Mouse (Mus musculus) liver, postnatal 0 days (tissue): ENCODE measurements around the gene Tbxa2r. TPM values are rescaled to one million over a fixed set of nuclear protein-coding genes. Genes with fewer than 3 reads are reported as not detected.

Experiments
- ATAC-seq: fragments of 200-750 bp; cut with Nextera tagmentation; 2 replicates; pipeline ENCODE4 v1.8.0; 2017; ENCODE audit warnings: mild to moderate bottlenecking, moderate library complexity
- DNase-seq: peaks from one replicate; pipeline ENCODE4 v3.0.0-alpha.2; 2016
- H3K27ac ChIP-seq: fragments of 300-500 bp; sonication (generic); 2 replicates; pipeline ENCODE4 v1.5.1; 2014; ENCODE audit warnings: antibody characterized with exemption, moderate library complexity, mild to moderate bottlenecking, low read depth
- H3K27me3 ChIP-seq: fragments of 300-500 bp; sonication (generic); 2 replicates; pipeline ENCODE4 v1.6.1; 2014; ENCODE audit warnings: low read length, control low read depth, mixed read lengths; ENCODE audit not compliant: insufficient read depth
- H3K36me3 ChIP-seq: fragments of 300-500 bp; sonication (generic); replicated peaks from 2 replicates; pipeline ENCODE4 v1.6.1; 2014; ENCODE audit warnings: mild to moderate bottlenecking, control low read depth, low read length, moderate library complexity, mixed read lengths; ENCODE audit not compliant: insufficient read depth
- H3K4me1 ChIP-seq: fragments of 300-500 bp; sonication (generic); 2 replicates; pipeline ENCODE4 v1.6.1; 2014; ENCODE audit warnings: antibody characterized with exemption, mild to moderate bottlenecking, control low read depth; ENCODE audit not compliant: insufficient read depth
- H3K4me2 ChIP-seq: fragments of 300-500 bp; sonication (generic); 2 replicates; pipeline ENCODE4 v1.6.1; 2014; ENCODE audit warnings: low read depth, mild to moderate bottlenecking, low read length, moderate library complexity, mixed read lengths
- H3K4me3 ChIP-seq: fragments of 300-500 bp; sonication (generic); 2 replicates; pipeline ENCODE4 v1.5.1; 2014; ENCODE audit warnings: low read depth, low read length
- H3K9ac ChIP-seq: fragments of 300-500 bp; sonication (generic); replicated peaks from 2 replicates; pipeline ENCODE4 v1.6.1; 2014; ENCODE audit warnings: mild to moderate bottlenecking, moderate library complexity
- H3K9me3 ChIP-seq: fragments of 300-500 bp; sonication (generic); 2 replicates; pipeline ENCODE4 v1.6.1; 2016; ENCODE audit warnings: mild to moderate bottlenecking, control low read depth, low read length, mixed read lengths
- CTCF ChIP-seq: sonication (generic); IDR thresholded peaks from 2 replicates; pipeline ENCODE4 v1.5.1; 2016; ENCODE audit warnings: antibody characterized with exemption, low read depth
- EP300 ChIP-seq: IDR thresholded peaks from 2 replicates; pipeline ENCODE4 v1.6.1; 2016; ENCODE audit warnings: antibody characterized with exemption, low read depth, mild to moderate bottlenecking
- WGBS: fragments of 180-500 bp; shearing (Covaris S2); extraction: QIAGEN DNeasy Blood & Tissue Kit; methylation state at CpG from one replicate; pipeline ENCODE4 v1.1.7; 2014; ENCODE audit not compliant: insufficient replicate concordance; 5-methylcytosine and 5-hydroxymethylcytosine counted together
- polyA plus RNA-seq: library from polyadenylated mRNA; unstranded; fragments of >200 nt; fragmentation: Nextera tagmentation; extraction: Ambion mirVana; gene quantifications from 2 replicates; pipeline ENCODE4 v1.2.1, GENCODE M21; 2015

The Tbxa2r gene
- polyA plus RNA-seq, 1 experiment from 2014 or later = 5.4 TPM

- Histone ChIP-seq H3K27ac (peak overlapping the region; percentile 55; the same call in 1 of the 2 replicates), H3K27me3 (0 out of 2 replicates have a peak, but pooled peaks cover 3% of the 10 kb centered on the region), H3K9ac (no peak overlapping the region), H3K4me2 (no peak overlapping the region), H3K9me3 (no peaks in the 10 kb centered on the region), H3K4me3 (no peak overlapping the region), H3K4me1 (peaks cover 8% of the 10 kb centered on the region; the same call in 1 of the 2 replicates), H3K36me3 (peaks cover 39% of the 10 kb centered on the region)
- DNase-seq (no peak), ATAC-seq (peak; percentile 19)
- 14% methylated on average over 2 of the region's 2 CpGs for WGBS
- no peak for TF ChIP-seq CTCF
- TF ChIP-seq EP300 = no peak
Observed at GRCm38 (mm10) chr10:81327959-81328358, 572 bp upstream of the Tbxa2r start.

GRCm38 (mm10) chr10:81329194-81329975 lies 854 bp downstream of the Tbxa2r start:
- no peak for TF ChIP-seq EP300
- TF ChIP-seq CTCF = no peak
- WGBS = 53% methylated on average over 10 of the region's 10 CpGs
- H3K27ac ChIP-seq = peak overlapping the region; percentile 69
- H3K36me3 ChIP-seq = peaks cover 25% of the 10 kb centered on the region
- H3K4me3 ChIP-seq = 0 out of 2 replicates have a peak overlapping the region, but pooled peaks have one; percentile 4
- DNase-seq = no peak
- H3K4me2 ChIP-seq = peak overlapping the region; percentile 36; the same call in 1 of the 2 replicates
- peaks cover 8% of the 10 kb centered on the region; the same call in 1 of the 2 replicates for H3K4me1 ChIP-seq
- 0 out of 2 replicates have a peak, but pooled peaks cover 3% of the 10 kb centered on the region for H3K27me3 ChIP-seq
- no peak overlapping the region for H3K9ac ChIP-seq
- no peak for ATAC-seq
- no peaks in the 10 kb centered on the region for H3K9me3 ChIP-seq

GRCm38 (mm10) chr10:81330007-81330406 lies 1.5 kb downstream of the Tbxa2r start:
- Histone ChIP-seq H3K36me3 (peaks cover 20% of the 10 kb centered on the region), H3K4me1 (peaks cover 8% of the 10 kb centered on the region; the same call in 1 of the 2 replicates), H3K4me2 (0 out of 2 replicates have a peak overlapping the region, but pooled peaks have one; percentile 7), H3K27me3 (0 out of 2 replicates have a peak, but pooled peaks cover 3% of the 10 kb centered on the region), H3K9ac (no peak overlapping the region), H3K4me3 (no peak overlapping the region), H3K9me3 (no peaks in the 10 kb centered on the region), H3K27ac (peak overlapping the region; percentile 69)
- ATAC-seq (no peak), DNase-seq (no peak)
- TF ChIP-seq EP300 (no peak), CTCF (no peak)
- 58% methylated on average over 4 of the region's 4 CpGs for WGBS

GRCm38 (mm10) chr10:81332277-81332676 lies 3.7 kb downstream of the Tbxa2r start:
- Histone ChIP-seq H3K9me3 (no peaks in the 10 kb centered on the region), H3K9ac (no peak overlapping the region), H3K4me2 (no peak overlapping the region), H3K4me1 (peaks cover 8% of the 10 kb centered on the region; the same call in 1 of the 2 replicates), H3K27ac (no peak overlapping the region), H3K4me3 (no peak overlapping the region), H3K36me3 (no peaks in the 10 kb centered on the region), H3K27me3 (0 out of 2 replicates have a peak, but pooled peaks cover 3% of the 10 kb centered on the region)
- DNase-seq = no peak
- TF ChIP-seq CTCF (no peak), EP300 (no peak)
- 68% methylated on average over 29 of the region's 29 CpGs for WGBS
- ATAC-seq = no peak

- H3K27me3 ChIP-seq = 0 out of 2 replicates have a peak, but pooled peaks cover 8% of the 10 kb centered on the region
- H3K4me3 ChIP-seq = no peak overlapping the region
- H3K9me3 ChIP-seq = no peaks in the 10 kb centered on the region
- TF ChIP-seq EP300 = no peak
- no peak for TF ChIP-seq CTCF
- no peak for ATAC-seq
- no peak overlapping the region for H3K9ac ChIP-seq
- no peak overlapping the region for H3K27ac ChIP-seq
- DNase-seq = no peak
- H3K4me2 ChIP-seq = no peak overlapping the region
- peaks cover 4% of the 10 kb centered on the region; the same call in 1 of the 2 replicates for H3K4me1 ChIP-seq
- 81% methylated on average over 11 of the region's 11 CpGs for WGBS
- H3K36me3 ChIP-seq = no peaks in the 10 kb centered on the region
Observed at GRCm38 (mm10) chr10:81334324-81334723, 5.8 kb downstream of the Tbxa2r start.

GRCm38 (mm10) chr10:81335393-81336340 lies 7.1 kb downstream of the Tbxa2r start:
- Histone ChIP-seq H3K4me2 (no peak overlapping the region), H3K9ac (no peak overlapping the region)

More at GRCm38 (mm10) chr10:81335393-81336340, 7.1 kb downstream of the Tbxa2r start:
- no peak overlapping the region for H3K27ac ChIP-seq
- ATAC-seq (no peak), DNase-seq (no peak)
- no peak overlapping the region for H3K4me3 ChIP-seq
- no peaks in the 10 kb centered on the region for H3K9me3 ChIP-seq
- TF ChIP-seq CTCF (no peak), EP300 (no peak)
- H3K27me3 ChIP-seq = 0 out of 2 replicates have a peak, but pooled peaks cover 8% of the 10 kb centered on the region
- no peaks in the 10 kb centered on the region for H3K36me3 ChIP-seq
- 68% methylated on average over 15 of the region's 19 CpGs for WGBS
- peaks cover 4% of the 10 kb centered on the region; the same call in 1 of the 2 replicates for H3K4me1 ChIP-seq
